Mouse (Mus musculus) forebrain, embryonic 16.5 days (tissue): ENCODE measurements around the gene Ascc2. TPM values are rescaled to one million over a fixed set of nuclear protein-coding genes. Genes with fewer than 3 reads are reported as not detected.

Source experiments
- polyA plus RNA-seq: library from polyadenylated mRNA; unstranded; fragments of >200 nt; fragmentation: Nextera tagmentation; extraction: Ambion mirVana; gene quantifications from 2 replicates; pipeline ENCODE4 v1.2.1, GENCODE M21; 2015

Ascc2 gene
- polyA plus RNA-seq, 1 experiment from 2014 or later, result 27.3 TPM

Other genes with a start within 250 kb of the Ascc2 start
- gene Hormad2, start 196.6 kb upstream of the Ascc2 start, polyA plus RNA-seq, result 0.18 TPM in 1 of 2 replicates, not detected in the other
- gene Mtmr3, start 42.9 kb upstream of the Ascc2 start, polyA plus RNA-seq, result 42.1 and 45.3 TPM in 2 replicates
- not detected in 2 replicates for gene Gm11032, start 17.7 kb upstream of the Ascc2 start, polyA plus RNA-seq
- 487 and 509 TPM in 2 replicates for gene Uqcr10, start 66.6 kb downstream of the Ascc2 start, polyA plus RNA-seq
- 70.2 and 75.5 TPM in 2 replicates for gene Zmat5, start 66.9 kb downstream of the Ascc2 start, polyA plus RNA-seq
- gene Cabp7, start 109.0 kb downstream of the Ascc2 start, polyA plus RNA-seq, result 1.5 and 1.6 TPM in 2 replicates
- 72.9 and 76.7 TPM in 2 replicates for gene Nf2, start 211.8 kb downstream of the Ascc2 start, polyA plus RNA-seq
- gene Nipsnap1, start 236.2 kb downstream of the Ascc2 start, polyA plus RNA-seq, result 126 and 147 TPM in 2 replicates